Mouse (Mus musculus): ENCODE measurements around the gene Gm49405. TPM values are rescaled to one million over a fixed set of nuclear protein-coding genes. Genes with fewer than 3 reads are reported as not detected.

Gene Gm49405
- total RNA-seq, 4 experiments from 2014 or later = 0.76 to 1.3 (median 1.1) TPM

DNA sequence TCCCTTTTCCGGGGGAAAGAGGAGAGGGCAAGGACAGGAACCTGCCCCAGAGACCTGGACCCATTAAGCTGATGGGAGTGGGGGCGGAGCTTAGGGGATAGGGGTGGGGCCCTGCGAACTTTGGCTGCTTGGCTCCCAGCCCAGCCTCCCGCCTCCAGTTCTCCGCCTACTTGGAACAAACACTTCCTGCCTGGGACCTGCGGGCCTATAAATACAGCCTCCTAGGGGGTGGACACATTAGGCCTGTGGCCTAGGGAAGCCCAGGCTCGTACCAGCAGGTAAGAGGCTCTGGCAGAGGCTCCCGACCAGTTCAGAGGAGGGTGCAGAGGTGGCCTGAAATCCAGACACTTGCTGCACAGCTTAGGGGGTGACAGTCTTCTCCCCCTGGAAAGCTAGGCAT is 14.1 kb upstream of the Gm49405 start, which contains the start of gene Acy3:
TSS of gene Acy3 (plus strand) at position 237 of the 400 bp plus-strand sequence.
- DNase-seq (ENCODE audit: low spot score in 2 of 2) = peak; percentile 34 to 43

GRCm38 (mm10) chr19:3988066-3988465 is 12.4 kb upstream of the Gm49405 start:
- DNase-seq (ENCODE audit: low spot score in 2 of 2) = no peak

DNA sequence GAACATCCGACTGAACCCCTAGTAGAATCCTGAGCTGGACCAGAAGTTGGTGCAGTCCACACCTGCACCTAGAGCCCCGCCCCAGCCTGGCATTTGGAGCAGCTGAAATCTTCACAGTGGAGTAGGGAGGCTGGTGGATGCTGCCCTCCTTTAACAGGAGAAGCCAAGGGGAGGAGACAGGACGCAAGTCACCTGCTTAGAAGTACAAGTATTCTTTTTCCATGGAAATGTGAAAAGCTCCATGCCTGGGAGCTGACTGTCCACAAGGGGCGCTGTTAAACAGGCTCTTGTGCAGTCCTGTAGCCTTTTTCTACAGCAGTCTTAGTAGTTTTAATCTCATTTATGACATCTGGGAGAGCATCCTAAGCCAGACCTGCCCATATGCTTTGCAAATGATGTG is 11.7 kb upstream of the Gm49405 start:
- DNase-seq (ENCODE audit: low spot score in 2 of 2) = no peak

DNA sequence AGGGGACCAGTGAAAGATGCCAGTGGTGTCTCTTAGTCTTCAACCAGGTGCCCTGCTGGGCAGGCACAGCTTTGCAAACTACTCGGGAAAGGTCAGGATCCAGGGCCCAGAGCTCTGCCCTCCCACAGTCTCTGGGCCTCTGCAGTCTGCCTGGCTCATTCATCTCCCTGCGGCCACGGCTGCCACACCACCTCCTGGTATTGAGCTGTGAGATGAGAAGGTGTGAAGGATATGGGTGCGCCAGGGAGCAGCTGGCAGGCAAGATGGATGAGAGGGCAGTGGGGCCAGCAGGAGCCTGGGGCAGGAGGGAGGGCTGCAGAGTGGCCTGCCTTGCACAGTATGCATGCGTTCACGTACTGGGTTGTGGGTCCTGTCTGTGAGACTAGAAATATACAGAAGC is 9.6 kb upstream of the Gm49405 start:
- DNase-seq (ENCODE audit: low spot score in 2 of 2) = no peak

GRCm38 (mm10) chr19:3991562-3991961 is 8.9 kb upstream of the Gm49405 start:
- no peak for DNase-seq (ENCODE audit: low spot score in 2 of 2)

DNA sequence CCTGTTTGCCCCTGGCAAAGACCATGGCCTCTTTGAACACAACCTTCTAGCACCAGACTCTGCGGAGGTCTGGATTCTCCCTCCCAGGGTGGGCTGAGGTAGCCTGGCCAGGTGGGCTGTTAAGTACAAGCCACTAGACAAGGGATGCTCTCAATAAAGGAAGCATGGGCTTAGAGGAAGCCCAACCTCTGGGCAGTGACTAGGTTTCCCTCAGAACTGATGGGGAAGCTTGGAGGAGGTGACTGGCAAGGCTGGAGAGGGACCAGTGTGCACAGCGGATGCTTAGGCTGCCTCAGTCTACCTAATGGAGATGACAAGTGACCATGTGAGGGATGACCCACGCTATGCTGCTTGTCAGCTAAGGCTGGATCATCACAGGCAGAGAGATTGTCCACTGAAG is 8.5 kb upstream of the Gm49405 start:
- DNase-seq (ENCODE audit: low spot score in 2 of 2) = no peak

GRCm38 (mm10) chr19:3992416-3992815 is 8.0 kb upstream of the Gm49405 start, which contains the start of gene Tbx10:
Gene Tbx10, plus strand, starts transcription at chr19:3992752.
- DNase-seq (ENCODE audit: low spot score in 2 of 2) = no peak

GRCm38 (mm10) chr19:3994932-3995331 is 5.5 kb upstream of the Gm49405 start:
- no peak for DNase-seq (ENCODE audit: low spot score in 2 of 2)

DNA sequence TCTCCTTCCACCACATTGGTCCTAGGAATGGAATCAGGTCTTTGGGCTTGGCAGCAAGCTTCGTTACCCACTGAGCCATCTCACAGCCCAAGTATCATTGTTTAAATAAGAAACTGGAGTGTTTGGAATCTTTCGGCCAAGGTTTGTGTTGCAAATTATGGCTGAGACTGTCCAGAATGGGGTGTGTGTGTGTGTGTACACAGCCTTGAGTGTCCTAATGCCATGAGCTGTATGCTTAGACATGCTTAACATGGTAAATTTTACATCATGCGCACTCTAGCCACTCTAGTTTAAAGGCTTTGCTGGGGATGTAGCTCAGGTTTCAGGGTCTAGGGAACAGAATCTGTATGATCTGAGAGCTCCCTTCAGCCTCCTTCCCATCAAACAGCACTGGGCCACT is 4.9 kb upstream of the Gm49405 start:
- DNase-seq (ENCODE audit: low spot score in 2 of 2) = no peak

GRCm38 (mm10) chr19:3996106-3996505 is 4.3 kb upstream of the Gm49405 start:
- DNase-seq (ENCODE audit: low spot score in 2 of 2) = no peak

GRCm38 (mm10) chr19:3996747-3997146 is 3.7 kb upstream of the Gm49405 start:
- no peak for DNase-seq (ENCODE audit: low spot score in 2 of 2)

DNA sequence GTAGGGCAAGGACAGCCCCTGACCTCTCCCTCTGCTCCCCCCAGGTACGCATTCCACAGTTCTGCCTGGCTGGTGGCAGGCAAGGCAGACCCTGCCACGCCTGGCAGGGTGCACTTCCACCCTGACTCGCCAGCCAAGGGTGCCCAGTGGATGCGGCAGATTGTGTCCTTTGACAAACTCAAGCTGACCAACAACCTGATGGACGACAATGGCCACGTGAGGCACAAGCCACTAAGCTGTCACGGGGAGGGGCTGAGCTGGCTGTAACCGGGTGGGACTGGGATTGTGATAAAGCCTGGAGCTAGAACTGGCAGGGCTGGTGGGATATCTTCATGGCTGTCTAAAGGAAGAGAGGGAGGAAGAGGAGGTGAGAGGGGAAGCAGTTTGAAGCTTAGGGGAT is 3.2 kb upstream of the Gm49405 start:
- DNase-seq (ENCODE audit: low spot score in 2 of 2) = no peak

DNA sequence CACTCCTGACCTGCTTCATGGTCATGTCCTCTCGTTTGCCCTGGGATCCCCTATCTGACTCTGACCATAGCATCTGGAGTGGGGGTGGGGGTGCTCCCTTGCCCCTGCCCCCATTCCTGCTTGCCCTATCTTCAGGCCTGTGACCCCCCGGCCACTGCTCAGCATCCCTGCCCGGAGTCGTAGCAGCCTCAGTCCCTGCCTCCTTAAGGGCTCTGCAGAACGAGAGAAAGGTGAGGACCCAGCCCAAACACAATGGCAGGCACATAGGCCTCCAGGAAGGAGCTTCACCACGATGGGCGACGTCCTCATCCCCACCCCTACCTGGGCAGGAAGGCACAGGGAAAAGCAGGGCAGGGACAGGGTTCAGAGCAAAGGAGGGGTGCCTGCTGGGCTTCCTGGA is 2.1 kb upstream of the Gm49405 start:
- no peak for DNase-seq (ENCODE audit: low spot score in 2 of 2)

- DNase-seq (ENCODE audit: low spot score in 2 of 2) = no peak
Measured at GRCm38 (mm10) chr19:3999121-3999730, 1.2 kb upstream of the Gm49405 start.

DNA sequence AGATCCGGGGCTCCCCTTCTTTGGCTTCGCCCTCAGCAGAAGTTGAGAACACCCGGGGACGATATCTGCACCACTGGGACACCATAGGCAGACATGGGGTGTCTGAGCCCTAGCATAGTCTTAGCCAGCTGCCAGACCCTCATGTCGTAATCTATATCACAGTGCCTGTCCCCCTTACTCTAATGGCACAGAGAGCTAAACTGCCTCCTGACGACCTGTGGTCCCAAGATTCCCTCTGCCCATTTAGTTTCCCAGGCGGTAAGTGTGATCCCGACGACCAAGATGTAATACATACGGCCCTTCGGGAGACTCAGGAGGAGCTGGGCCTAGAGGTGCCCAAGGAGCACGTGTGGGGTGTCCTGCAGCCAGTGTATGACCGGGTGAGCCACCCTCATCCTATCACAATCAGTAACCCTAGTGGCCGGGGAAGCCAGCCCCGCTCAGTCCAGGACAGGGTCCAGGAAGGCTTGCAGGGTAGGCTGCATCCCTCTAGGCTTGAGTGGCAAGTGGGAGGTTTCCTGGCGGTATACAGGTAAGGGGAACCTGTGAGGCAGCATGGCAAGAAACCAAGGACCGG is 611 bp downstream of the Gm49405 start:
- no peak for DNase-seq (ENCODE audit: low spot score in 2 of 2)

DNA sequence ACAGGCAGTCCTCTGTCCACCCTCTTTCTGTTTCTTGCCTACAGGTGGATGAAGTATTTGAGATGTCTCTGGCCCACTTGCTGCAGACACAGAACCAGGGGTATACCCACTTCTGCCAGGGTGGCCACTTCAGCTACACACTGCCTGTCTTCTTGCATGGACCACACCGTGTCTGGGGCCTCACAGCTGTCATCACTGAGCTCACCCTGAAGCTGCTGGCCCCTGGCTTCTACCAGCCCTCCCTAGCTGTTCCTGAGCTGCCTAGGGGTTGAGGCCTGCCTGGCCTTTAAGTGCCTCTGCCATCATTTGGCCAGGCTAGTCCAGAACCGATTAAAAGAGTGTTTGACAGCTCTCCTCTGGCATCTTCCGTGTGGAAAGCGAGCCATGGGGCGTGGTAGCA is 1.3 kb downstream of the Gm49405 start:
- DNase-seq (ENCODE audit: low spot score in 2 of 2) = no peak

- no peak for DNase-seq (ENCODE audit: low spot score in 2 of 2)
Measured at GRCm38 (mm10) chr19:4003112-4003511, 2.7 kb downstream of the Gm49405 start, which contains the start of gene Doc2g. Gene Doc2g, plus strand, starts transcription at chr19:4003313.

GRCm38 (mm10) chr19:4003641-4004040 is 3.2 kb downstream of the Gm49405 start:
- DNase-seq (ENCODE audit: low spot score in 2 of 2) = no peak

DNA sequence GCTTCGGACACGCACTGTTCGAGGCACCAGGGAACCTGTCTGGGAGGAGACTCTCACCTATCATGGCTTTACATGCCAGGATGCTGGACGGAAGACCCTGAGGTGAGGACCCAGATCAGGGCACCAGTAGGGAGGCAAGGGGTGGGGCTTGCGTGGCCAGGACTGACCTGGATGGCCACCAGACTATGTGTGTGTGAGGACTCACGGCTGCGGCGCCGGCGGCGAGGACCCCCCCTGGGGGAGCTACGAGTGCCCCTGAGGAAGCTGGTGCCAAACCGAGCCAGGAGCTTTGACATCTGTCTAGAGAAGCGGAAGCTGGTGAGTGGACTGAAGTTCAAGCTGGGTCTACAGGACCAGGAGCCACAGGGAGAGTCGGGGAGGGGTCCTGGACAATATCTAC is 3.9 kb downstream of the Gm49405 start:
- no peak for DNase-seq (ENCODE audit: low spot score in 2 of 2)

DNA sequence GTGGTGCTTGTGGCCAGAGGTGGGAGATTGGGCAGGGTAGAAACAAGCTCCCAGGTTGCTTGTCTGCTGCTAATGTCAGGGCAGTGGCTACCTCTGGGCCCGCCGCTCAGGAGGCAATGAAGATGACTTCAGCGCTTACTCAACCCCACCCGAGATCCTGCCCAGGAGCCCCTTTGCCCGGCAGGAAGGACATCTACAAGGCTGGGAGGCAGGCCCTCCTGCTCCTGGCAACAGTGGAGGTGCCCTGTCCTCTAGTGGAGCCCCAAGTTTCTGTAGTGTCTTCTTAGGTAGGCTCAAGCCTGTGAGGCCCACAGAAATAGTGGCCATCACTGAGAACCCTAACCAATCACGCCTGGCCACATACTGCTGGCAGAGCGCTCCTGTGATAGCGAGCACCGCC is 4.7 kb downstream of the Gm49405 start:
- no peak for DNase-seq (ENCODE audit: low spot score in 2 of 2)

GRCm38 (mm10) chr19:4005971-4006370 is 5.5 kb downstream of the Gm49405 start:
- DNase-seq (ENCODE audit: low spot score in 2 of 2) = no peak

- no peak for DNase-seq (ENCODE audit: low spot score in 2 of 2)
Measured at GRCm38 (mm10) chr19:4011086-4011485, 10.7 kb downstream of the Gm49405 start.

- peak; percentile 93 to 99 for DNase-seq (ENCODE audit: low spot score in 2 of 2)
Measured at GRCm38 (mm10) chr19:4012432-4013022, 12.1 kb downstream of the Gm49405 start, which contains the start of gene Ndufv1. Gene Ndufv1, minus strand, starts transcription at chr19:4012806.
